Mouse (Mus musculus): ENCODE results near the gene Pde1a.

- TF ChIP-seq CTCF (IDR thresholded peaks at IDR 0.05; ENCODE audit: borderline replicate concordance, insufficient read depth, low read length) (no peak), POLR2A (IDR thresholded peaks at IDR 0.05; ENCODE audit: low read depth, low read length) (no peak)
Measured at GRCm38 (mm10) chr2:79839513-79839912, 289.7 kb downstream of the Pde1a start.

Measured in embryonic fibroblast, embryonic 13.5 days (primary cell).